Mouse (Mus musculus) myocyte (in vitro differentiated cells): ENCODE results near the gene Gphb5. TPM values are rescaled to one million over a fixed set of nuclear protein-coding genes. Genes with fewer than 3 reads are reported as not detected.

ENCODE experiments used
- H3K27me3 ChIP-seq: one replicate; pipeline ENCODE4 v1.6.1; 2011; ENCODE audit not compliant: control insufficient read depth, insufficient read depth, insufficient read length
- H3K36me3 ChIP-seq: one replicate; pipeline ENCODE4 v1.6.1; 2011; ENCODE audit not compliant: control insufficient read depth, insufficient read depth
- H3K4me2 ChIP-seq: one replicate; pipeline ENCODE4 v1.6.1; 2011; ENCODE audit warnings: low read depth, control low read depth
- H3K4me3 ChIP-seq: one replicate; pipeline ENCODE4 v1.5.1; 2011; ENCODE audit warnings: mild to moderate bottlenecking, control low read depth, moderate library complexity
- H3K79me2 ChIP-seq: one replicate; pipeline ENCODE4 v1.6.1; 2011; ENCODE audit not compliant: control insufficient read depth, insufficient read depth
- H3ac ChIP-seq: one replicate; pipeline ENCODE4 v1.6.1; 2011; ENCODE audit not compliant: control insufficient read depth, insufficient read length
- CEBPB ChIP-seq: IDR thresholded peaks from 2 replicates; pipeline ENCODE4 v1.6.1; 2011; ENCODE audit warnings: mild to moderate bottlenecking, moderate library complexity; ENCODE audit not compliant: poor library complexity, insufficient read depth, severe bottlenecking
- E2F4 ChIP-seq: IDR thresholded peaks from one replicate; pipeline ENCODE4 v1.6.1; 2011; ENCODE audit warnings: mild to moderate bottlenecking, control low read depth, moderate library complexity; ENCODE audit not compliant: insufficient read depth
- MAX ChIP-seq: IDR thresholded peaks from one replicate; pipeline ENCODE4 v1.6.1; 2011; ENCODE audit warnings: low read depth, mild to moderate bottlenecking, control low read depth
- MYOD1 ChIP-seq, 3 experiments: IDR thresholded peaks; one replicate each; pipeline ENCODE4 v1.6.1; 2011; ENCODE audit warnings: control low read depth in 2 of 3, low read depth in 2 of 3, mild to moderate bottlenecking in 2 of 3, moderate library complexity in 1 of 3; ENCODE audit not compliant: insufficient read length in 2 of 3, control insufficient read depth in 1 of 3
- MYOG ChIP-seq, 3 experiments: IDR thresholded peaks; one replicate each; pipeline ENCODE4 v1.6.1; 2011; ENCODE audit warnings: control low read depth in 2 of 3, low read depth in 2 of 3, mild to moderate bottlenecking in 2 of 3; ENCODE audit not compliant: insufficient read length in 2 of 3, control insufficient read depth in 1 of 3, insufficient read depth in 1 of 3
- POLR2A ChIP-seq: IDR thresholded peaks from one replicate; pipeline ENCODE4 v1.6.1; 2011; ENCODE audit warnings: low read depth, mild to moderate bottlenecking, control low read depth, moderate library complexity; ENCODE audit not compliant: insufficient read length
- POLR2AphosphoS2 ChIP-seq: IDR thresholded peaks from one replicate; pipeline ENCODE4 v1.6.1; 2011; ENCODE audit warnings: low read depth, control low read depth; ENCODE audit not compliant: insufficient read length
- REST ChIP-seq: IDR thresholded peaks from one replicate; pipeline ENCODE4 v1.6.1; 2011; ENCODE audit warnings: mild to moderate bottlenecking, control low read depth, moderate library complexity; ENCODE audit not compliant: insufficient read depth, insufficient read length
- SRF ChIP-seq: IDR thresholded peaks from one replicate; pipeline ENCODE4 v1.6.1; 2011; ENCODE audit warnings: low read depth; ENCODE audit not compliant: control insufficient read depth, insufficient read length
- TCF12 ChIP-seq: IDR thresholded peaks from one replicate; pipeline ENCODE4 v1.6.1; 2011; ENCODE audit warnings: mild to moderate bottlenecking, control low read depth; ENCODE audit not compliant: poor library complexity, insufficient read depth, severe bottlenecking
- TCF3 ChIP-seq: IDR thresholded peaks from one replicate; pipeline ENCODE4 v1.6.1; 2011; ENCODE audit warnings: low read depth, control low read depth; ENCODE audit not compliant: insufficient read length
- USF1 ChIP-seq: IDR thresholded peaks from one replicate; pipeline ENCODE4 v1.6.1; 2011; ENCODE audit warnings: low read depth, mild to moderate bottlenecking, control low read depth, moderate library complexity
- polyA plus RNA-seq: library from polyadenylated mRNA; unstranded; fragments of >200 nt; fragmentation: generic; extraction: Trizol; gene quantifications from one replicate; pipeline ENCODE4 v1.2.1, GENCODE M21; 2012; ENCODE audit warnings: missing spikeins

Gphb5 gene
- polyA plus RNA-seq, 1 experiment = not detected

DNA sequence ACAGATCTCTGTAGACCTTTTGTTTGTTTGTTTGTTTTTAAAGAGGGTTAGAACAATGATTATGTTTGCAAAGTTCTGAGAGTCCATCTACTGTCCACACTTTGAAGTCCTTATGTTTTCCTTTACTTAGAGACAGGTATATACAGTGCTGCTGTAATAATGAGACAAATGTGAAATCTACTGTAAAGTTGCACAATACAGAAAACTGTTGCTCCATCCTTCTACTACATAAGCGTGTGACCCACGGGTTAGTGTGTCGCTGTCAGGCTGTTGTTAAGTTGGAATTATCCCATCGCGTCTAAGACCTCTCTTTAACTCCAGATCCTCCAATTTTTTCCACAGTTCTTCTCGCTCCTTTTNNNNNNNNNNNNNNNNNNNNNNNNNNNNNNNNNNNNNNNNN is 36.9 kb upstream of the Gphb5 start:
- TF ChIP-seq MAX (no peak), CEBPB (no peak), TCF3 (no peak), E2F4 (no peak), USF1 (no peak), MYOD1 (IDR thresholded peaks at IDR 0.05; ENCODE audit: control insufficient read depth in 1 of 3, insufficient read length in 2 of 3, low read depth in 2 of 3) (no peak), SRF (no peak)

DNA sequence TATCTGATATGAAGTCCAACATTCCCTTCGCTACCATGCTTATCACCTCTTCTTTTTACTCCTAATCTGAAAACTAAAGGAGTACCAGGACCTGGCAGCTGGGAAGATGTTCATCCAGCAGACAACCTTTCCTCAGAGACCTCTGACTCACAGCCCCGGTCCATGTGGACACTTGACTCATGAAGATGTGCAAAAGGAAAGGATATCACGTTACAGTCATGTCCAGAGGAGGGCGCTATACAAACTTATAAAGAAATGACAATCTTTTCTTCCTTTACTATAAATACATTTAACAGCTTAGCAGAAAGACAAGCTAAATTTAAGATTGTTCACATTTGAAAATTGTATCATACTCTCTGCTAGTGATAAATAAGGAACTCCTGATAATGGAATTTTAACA is 36.4 kb upstream of the Gphb5 start:
- Histone ChIP-seq H3K4me2 (no peak overlapping the region), H3K79me2 (no peaks in the 10 kb centered on the region), H3K4me3 (no peak overlapping the region), H3ac (no peak overlapping the region), H3K27me3 (no peaks in the 10 kb centered on the region), H3K36me3 (peaks cover 23% of the 10 kb centered on the region)
- TF ChIP-seq MAX = no peak

More for the DNA sequence above, 36.9 kb upstream of the Gphb5 start:
- H3K4me3 ChIP-seq = no peak overlapping the region
- H3ac ChIP-seq = no peak overlapping the region
- no peak overlapping the region for H3K4me2 ChIP-seq
- no peaks in the 10 kb centered on the region for H3K79me2 ChIP-seq
- H3K36me3 ChIP-seq = peaks cover 23% of the 10 kb centered on the region
- no peaks in the 10 kb centered on the region for H3K27me3 ChIP-seq

GRCm38 (mm10) chr12:75450592-75450991 is 34.0 kb upstream of the Gphb5 start:
- H3K36me3 ChIP-seq = peaks cover 23% of the 10 kb centered on the region
- H3ac ChIP-seq = no peak overlapping the region

DNA sequence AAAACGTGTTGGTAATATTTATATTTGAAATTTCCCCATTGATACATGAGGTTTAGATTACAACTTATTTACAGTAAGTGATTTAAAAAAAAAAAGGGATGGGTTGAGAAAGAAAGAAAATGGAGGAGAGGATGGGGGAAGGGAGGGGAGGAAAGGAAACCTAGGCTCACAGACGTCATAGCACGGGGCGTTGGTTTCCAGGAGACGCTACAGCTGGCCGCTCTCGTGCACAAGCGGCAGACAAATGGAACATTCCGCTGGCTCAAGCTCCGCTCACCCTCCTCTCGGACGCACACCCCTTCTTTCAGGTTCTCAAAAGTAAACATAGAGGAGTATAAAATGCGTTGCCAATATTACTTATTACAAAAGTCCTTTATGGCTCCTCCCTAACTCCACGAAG is 33.4 kb upstream of the Gphb5 start:
- H3K36me3 ChIP-seq = peaks cover 23% of the 10 kb centered on the region
- H3K4me2 ChIP-seq = no peak overlapping the region
- TF ChIP-seq SRF (no peak), TCF12 (no peak), USF1 (no peak)
- H3K4me3 ChIP-seq = no peak overlapping the region
- H3K27me3 ChIP-seq = no peaks in the 10 kb centered on the region
- no peak overlapping the region for H3ac ChIP-seq
- no peaks in the 10 kb centered on the region for H3K79me2 ChIP-seq

More at GRCm38 (mm10) chr12:75450592-75450991, 34.0 kb upstream of the Gphb5 start:
- Histone ChIP-seq H3K27me3 (no peaks in the 10 kb centered on the region), H3K4me2 (no peak overlapping the region), H3K4me3 (no peak overlapping the region), H3K79me2 (no peaks in the 10 kb centered on the region)
- no peak for TF ChIP-seq CEBPB
- TF ChIP-seq MYOG (IDR thresholded peaks at IDR 0.05; ENCODE audit: control insufficient read depth in 1 of 3, insufficient read depth in 1 of 3, insufficient read length in 2 of 3, low read depth in 2 of 3) = no peak
- TF ChIP-seq TCF12 = no peak
- TF ChIP-seq POLR2A = no peak
- no peak for TF ChIP-seq MAX
- TF ChIP-seq E2F4 = no peak
- no peak for TF ChIP-seq MYOD1 (IDR thresholded peaks at IDR 0.05; ENCODE audit: control insufficient read depth in 1 of 3, insufficient read length in 2 of 3, low read depth in 2 of 3)

DNA sequence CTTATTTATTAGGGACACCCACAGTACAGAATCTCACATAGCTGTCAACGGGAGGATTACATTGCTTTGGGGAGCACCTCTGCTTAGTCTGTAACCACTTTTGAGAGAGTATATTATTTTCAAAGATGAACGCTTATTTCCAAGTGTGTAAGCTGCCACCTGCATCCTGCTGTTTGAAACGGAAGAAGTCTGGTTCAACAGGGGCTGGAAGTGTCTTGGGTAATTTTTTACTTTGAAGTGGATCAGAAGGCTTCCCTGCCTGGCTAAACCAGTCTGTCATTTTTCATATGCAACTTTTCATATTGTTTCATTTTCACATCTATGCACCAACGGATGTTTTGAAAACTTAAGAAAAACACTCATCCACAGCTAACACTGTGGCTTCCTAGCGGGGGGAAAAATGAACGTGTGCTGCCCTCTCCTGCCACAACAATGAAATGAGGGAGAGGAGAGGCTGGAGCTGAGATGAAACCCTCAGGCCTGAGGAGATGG is 32.9 kb upstream of the Gphb5 start:
- TF ChIP-seq MYOD1 (IDR thresholded peaks at IDR 0.05; ENCODE audit: control insufficient read depth in 1 of 3, insufficient read length in 2 of 3, low read depth in 2 of 3) (no peak), POLR2A (no peak), MAX (no peak), TCF3 (no peak), REST (no peak), TCF12 (no peak), MYOG (IDR thresholded peaks at IDR 0.05; ENCODE audit: control insufficient read depth in 1 of 3, insufficient read depth in 1 of 3, insufficient read length in 2 of 3, low read depth in 2 of 3) (no peak), POLR2AphosphoS2 (no peak)
- H3K79me2 ChIP-seq = no peaks in the 10 kb centered on the region
- no peaks in the 10 kb centered on the region for H3K27me3 ChIP-seq
- H3K36me3 ChIP-seq = peaks cover 23% of the 10 kb centered on the region
- no peak overlapping the region for H3K4me3 ChIP-seq
- no peak overlapping the region for H3ac ChIP-seq
- no peak overlapping the region for H3K4me2 ChIP-seq

DNA sequence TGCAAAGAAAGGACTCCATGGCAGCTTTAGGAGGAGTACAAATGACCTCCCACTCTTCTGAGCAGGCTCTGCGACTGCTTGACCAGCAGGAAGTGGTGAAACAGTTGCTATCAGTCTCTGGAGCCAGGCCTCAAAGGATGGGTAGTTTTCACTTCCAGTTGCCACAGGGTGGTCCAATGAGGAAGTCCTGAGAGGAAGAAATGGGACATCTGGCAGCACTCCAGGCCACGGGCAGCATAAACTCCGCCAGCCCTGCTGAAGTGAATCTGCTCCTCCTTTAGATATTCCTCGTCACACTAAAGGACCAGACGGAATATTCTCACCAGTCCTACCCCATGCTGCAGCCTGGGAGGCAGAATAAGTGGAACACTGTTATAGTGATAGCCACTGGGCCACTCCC is 32.3 kb upstream of the Gphb5 start:
- H3K79me2 ChIP-seq = no peaks in the 10 kb centered on the region
- no peak overlapping the region for H3K4me3 ChIP-seq
- TF ChIP-seq MYOG (IDR thresholded peaks at IDR 0.05; ENCODE audit: control insufficient read depth in 1 of 3, insufficient read depth in 1 of 3, insufficient read length in 2 of 3, low read depth in 2 of 3) = no peak
- no peak for TF ChIP-seq POLR2A
- TF ChIP-seq REST = no peak
- no peak for TF ChIP-seq MAX
- TF ChIP-seq SRF = no peak
- no peak for TF ChIP-seq MYOD1 (IDR thresholded peaks at IDR 0.05; ENCODE audit: control insufficient read depth in 1 of 3, insufficient read length in 2 of 3, low read depth in 2 of 3)
- no peak for TF ChIP-seq CEBPB
- TF ChIP-seq TCF3 = no peak
- no peak for TF ChIP-seq POLR2AphosphoS2
- TF ChIP-seq TCF12 = no peak
- peaks cover 22% of the 10 kb centered on the region for H3K36me3 ChIP-seq
- no peak overlapping the region for H3ac ChIP-seq
- no peak overlapping the region for H3K4me2 ChIP-seq
- H3K27me3 ChIP-seq = no peaks in the 10 kb centered on the region
